Mouse (Mus musculus) mouse trophoblast stem cell (cell line): Measurements from ENCODE around the gene Ahcyl2.
"Not testable (repeated sequence)": the region's sequence is repeated elsewhere in the genome, so short reads cannot be mapped to it uniquely, and the experiment has no call there.

Experiments used
- in situ Hi-C, 2 experiments: fragments of 300-500 bp; cut with MseI, MboI; formaldehyde crosslinking; loops; 2 replicates in 1 of 2; 3 replicates in 1 of 2; pipeline ENCODE4 v1.15.1; 2025

Gene Ahcyl2

DNA sequence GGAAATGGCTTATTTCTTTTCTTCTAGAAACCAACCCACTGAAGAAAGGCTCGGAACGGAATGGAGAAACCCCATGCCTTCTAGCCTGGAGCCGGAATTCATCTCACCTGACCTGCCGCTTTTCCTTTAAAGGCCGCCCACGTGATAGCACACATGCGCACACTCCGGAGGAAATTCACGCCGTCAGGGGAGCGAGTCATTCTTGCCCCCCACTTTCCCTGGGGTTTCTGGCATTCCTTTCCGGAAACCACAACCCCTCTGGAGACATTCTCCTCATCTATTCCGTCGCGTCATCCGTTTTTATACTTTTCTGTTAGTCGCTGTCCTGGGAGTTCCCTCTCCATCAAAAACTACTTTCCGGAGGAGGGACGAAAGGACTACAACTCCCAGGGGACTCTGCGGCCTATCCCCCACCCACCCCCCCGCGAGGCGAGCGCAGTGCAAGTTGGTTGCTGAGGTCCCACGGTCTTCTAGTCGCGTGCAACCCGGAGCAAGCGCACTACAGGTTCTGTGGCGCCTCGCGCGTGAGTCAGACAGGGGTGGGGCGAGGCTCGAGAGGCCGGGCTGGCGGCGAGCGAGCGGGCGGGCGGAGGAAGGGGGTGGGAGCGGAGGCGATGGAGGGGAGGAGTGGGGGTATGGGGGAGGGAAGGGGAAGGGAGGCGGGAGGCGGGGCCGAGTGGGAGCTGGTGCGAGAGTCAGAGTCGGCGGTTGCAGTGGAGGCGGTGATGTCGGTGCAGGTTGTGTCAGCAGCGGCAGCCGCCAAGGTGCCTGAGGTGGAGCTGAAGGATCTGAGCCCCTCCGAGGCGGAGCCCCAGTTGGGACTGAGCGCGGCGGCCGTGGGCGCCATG lies at the start of gene Ahcyl2:
Gene Ahcyl2, plus strand, starts transcription at position 199 of the 848 bp plus-strand sequence.
- in situ Hi-C loops = no loop called here

DNA sequence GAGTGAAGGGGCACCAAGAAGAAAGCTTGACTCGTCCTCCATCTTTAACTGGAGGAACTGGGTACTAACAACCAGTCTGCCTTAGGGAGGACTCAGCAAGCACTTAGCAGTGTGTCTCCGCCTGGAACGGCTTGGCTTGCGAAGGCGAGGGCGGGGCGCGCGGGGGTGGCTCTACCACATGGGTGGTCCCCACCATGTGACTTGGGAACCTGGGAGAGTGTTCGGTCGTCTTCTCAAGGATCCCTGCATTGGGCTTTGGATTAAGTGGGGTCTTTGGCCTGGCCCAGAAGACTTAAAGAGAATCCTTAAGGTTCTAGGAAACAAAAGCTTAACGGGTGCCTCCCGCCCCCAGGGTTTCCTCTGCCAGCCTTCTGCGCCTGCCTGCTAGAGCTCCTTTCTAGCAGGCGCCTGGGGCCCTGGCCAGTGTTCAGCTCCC lies 48.9 kb upstream of the Ahcyl2 start:
- in situ Hi-C loops = no loop called here

DNA sequence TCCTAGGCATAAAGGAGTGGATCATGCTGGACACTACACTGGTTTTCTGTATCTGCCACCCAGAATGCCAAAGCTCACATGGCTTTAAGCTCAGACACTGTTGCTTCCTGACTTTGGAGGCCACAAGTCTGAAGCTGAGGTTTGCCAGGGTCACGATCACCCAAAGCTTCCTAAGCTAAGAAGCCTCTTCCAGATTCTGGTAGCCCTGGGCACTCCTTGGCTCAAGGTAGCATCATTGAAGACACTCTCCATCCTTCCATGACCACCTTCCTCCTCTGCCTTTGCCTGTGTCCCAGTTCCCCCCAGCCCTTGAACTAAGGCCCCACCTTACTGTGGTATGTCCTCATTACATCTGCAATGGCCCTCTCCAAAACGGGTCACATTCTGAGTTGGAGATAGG lies 45.9 kb upstream of the Ahcyl2 start:
- in situ Hi-C loops = no loop called here

DNA sequence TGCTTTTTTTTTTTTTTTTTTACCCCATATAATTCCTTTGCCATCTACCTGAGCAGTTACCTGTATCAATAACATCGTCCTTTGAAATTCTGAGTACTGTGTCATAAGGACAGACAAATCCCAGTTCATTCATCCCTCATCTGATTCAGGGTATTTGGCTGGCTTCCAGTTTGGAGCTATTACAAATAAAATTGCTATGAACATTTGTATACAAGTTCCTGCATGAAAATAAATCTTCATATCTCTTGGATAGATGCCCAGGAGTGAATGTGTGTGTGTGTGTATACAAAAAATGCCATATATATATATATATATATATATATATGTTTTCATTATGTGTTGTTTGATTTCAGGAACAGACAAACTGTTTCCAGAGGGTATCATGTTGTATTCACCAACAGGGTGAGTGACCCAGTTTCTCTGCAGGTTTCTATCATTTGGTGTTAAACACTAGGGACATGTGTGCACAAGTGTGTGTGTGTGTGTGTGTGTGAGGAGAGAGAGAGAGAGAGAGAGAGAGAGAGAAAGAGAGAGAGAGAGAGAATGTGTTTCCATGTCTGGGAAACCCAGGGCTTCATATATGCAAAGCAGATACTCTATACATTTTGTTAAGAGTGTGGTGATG lies 41.1 kb upstream of the Ahcyl2 start:
- in situ Hi-C loops = no loop called here

DNA sequence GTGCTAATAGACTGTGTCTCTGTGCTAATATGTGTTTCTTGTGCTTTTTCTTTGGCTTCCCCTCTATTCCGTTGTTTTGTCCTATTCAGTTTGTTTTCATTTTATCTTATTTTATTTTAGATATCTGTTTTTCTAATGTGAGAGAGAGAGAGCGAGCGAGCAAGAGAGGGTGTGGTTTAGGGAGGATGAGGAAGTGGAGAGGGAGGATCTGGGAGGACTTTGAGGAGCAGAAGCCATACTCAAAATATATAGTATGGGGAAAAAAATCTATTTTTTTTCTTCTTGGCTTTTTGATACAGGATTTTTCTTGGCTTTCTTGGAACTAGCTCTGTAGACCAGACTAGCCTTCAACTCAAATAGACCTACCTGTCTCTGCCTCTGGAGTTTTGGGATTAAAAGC lies 39.8 kb upstream of the Ahcyl2 start:
- in situ Hi-C loops = no loop called here

DNA sequence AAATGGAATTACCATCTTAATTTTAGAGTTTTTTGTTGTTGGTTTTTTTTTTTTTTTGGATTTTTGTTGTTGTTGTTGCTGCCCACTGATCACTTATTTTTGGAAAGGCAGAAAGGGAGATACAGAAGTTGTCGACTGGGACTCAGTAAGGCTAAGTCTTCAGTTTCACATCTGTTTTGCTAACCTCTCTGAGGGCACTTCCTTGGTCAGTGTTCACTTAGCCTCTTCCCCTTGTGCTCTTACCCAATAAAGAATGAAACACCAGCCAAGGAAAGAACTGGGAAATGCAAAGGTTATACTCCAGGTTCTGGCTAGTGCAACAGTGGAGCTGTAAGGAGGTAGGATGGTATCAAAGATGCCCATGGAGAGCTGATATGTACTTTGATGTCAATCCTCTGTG lies 38.3 kb upstream of the Ahcyl2 start:
- in situ Hi-C loops = no loop called here

DNA sequence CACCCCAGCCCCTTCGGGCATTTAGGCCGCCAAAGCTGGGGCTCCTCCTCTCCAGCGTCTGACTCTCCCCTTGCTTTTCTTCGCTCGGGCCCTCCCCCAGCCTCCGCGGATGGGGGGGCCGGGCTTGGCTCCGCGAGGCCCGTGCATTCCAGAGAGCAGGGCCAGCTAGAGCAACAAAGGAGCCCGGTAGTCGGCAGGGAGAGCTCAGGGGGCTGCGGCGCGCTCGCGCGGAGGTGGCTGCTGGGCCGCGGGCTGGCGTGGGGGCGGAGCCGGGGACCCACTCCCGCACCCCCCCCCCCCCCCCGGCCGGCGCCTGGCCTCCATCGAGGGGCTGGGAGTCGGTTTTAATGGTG lies 32.5 kb upstream of the Ahcyl2 start, which contains the start of gene Smo:
Gene Smo, plus strand, starts transcription at position 168 of the 353 bp plus-strand sequence.
- in situ Hi-C loops = no loop called here

DNA sequence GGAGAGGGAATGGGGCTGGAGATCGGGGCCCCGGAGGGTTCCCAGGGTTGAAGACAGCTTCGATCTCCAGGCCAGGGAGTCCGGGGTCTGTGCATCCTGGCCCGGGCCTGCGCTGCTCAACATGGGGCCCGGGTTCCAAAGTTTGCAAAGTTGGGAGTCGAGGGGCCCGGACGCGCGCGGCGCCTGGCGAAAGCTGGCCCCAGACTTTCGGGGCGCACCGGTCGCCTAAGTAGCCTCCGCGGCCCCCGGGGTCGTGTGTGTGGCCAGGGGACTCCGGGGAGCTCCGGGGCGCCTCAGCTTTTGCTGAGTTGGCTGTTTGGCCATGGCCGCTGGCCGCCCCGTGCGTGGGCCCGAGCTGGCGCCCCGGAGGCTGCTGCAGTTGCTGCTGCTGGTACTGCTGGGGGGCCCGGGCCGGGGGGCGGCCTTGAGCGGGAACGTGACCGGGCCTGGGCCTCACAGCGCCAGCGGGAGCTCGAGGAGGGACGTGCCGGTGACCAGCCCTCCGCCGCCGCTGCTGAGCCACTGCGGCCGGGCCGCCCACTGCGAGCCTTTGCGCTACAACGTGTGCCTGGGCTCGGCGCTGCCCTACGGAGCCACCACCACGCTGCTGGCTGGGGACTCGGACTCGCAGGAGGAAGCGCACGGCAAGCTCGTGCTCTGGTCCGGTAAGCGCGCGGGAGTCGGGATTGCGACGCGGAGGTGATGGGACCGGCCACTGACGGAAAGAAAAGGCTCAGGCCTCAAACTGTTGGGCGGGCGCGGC lies 31.9 kb upstream of the Ahcyl2 start:
- in situ Hi-C loops = no loop called here

DNA sequence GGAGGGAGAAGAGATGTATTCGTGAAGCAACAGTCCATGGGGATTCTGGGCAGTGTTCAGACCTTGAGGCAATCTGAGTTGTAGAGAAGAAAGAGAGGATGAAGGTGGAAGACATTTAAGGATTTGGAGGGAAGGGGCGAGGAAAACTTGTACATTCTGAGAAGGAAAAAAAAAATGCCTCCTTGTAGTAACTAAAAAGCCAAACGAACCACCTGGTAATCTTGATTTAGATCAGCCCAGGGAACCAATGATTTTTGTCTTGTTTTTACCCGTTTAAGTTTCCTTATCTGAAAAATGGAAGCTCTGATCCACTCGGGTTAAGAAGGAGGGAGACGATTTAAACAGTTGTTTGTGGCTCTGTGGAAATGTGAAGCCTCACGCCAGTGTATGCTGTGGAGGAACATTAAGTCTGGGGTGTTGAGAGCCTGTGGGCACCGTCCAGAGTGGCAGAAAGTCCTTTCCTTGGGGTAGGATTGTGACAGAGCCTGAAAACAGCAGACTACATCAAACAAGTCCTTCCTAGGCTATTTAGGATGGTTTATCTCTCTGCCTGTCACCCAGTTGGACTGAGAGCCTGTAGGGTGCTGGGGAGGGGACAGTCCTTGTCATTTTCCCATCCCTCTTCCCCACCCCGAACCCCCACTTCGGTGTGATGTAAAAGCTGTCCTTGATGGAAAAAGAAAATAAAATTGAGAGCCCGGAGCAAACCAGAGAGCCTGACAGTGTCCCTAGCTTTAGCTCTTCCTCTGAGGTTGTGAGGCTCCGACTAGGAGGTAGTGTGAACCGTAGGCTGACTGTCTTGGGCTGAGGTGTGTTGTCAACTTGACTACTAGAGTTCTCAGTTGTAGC lies 31.0 kb upstream of the Ahcyl2 start:
- in situ Hi-C loops = no loop called here

DNA sequence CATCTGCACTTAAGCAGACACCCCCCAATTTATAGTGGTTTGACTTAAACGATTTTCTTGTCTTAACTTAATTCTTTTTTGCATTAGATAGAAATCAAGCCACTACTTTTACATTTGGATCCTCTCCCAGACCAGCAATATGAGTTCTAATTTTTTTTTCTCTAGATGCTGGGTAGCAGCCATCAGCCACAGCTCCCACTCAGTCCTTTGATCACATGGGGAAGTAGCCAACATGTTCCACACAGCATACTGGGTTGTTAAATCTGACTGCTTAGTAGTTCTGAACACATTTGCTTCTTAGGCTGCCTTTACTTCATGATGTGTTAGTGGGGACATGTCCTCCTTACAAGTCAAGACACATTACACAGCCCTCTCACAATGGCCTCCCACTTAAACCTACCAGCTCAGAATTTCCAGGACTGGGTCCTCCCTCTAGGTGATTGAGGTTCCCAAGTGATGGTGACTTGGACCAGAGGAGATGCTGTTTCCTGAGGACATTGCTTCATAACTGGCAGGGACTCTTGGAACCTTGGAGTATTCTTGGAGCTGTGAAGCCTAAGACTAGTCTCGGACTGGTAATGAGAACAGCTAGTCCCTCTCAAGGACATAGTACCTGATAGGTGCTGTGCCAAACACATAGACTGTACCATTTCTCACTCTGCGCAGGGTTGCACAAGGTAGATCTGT lies 16.2 kb upstream of the Ahcyl2 start:
- in situ Hi-C loops = no loop called here

DNA sequence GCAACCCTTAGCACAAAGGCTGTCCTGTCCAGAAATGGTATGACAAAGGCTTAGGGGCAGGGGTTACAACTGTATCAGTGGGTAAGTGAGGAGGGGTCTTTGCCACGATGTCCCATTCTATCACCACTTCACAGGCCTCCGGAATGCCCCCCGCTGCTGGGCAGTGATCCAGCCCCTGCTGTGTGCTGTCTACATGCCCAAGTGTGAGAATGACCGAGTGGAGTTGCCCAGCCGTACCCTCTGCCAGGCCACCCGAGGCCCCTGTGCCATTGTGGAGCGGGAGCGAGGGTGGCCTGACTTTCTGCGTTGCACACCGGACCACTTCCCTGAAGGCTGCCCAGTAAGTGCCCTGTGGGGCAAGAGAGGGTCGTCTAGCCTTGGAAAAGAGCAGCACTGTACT lies 14.5 kb upstream of the Ahcyl2 start:
- in situ Hi-C loops = no loop called here

DNA sequence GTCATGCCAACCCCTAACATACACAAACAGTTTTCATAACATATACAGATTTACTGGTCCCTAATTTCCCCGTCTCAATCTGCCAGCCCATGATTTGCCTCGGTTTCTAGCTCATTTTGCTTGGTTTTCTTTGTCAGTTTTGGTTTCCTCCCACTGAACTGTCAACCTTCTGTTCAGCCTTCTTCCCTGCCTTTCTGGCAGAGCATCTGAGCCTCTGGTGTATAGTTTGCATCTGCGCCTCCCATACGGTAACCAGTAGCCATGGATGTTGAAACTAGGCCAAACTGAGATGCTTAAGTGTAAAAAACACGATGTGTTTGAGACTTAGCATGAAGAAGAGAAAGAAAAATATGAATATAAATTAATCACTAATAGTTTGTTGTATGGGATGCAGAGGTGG lies 11.8 kb upstream of the Ahcyl2 start:
- in situ Hi-C loops = no loop called here

DNA sequence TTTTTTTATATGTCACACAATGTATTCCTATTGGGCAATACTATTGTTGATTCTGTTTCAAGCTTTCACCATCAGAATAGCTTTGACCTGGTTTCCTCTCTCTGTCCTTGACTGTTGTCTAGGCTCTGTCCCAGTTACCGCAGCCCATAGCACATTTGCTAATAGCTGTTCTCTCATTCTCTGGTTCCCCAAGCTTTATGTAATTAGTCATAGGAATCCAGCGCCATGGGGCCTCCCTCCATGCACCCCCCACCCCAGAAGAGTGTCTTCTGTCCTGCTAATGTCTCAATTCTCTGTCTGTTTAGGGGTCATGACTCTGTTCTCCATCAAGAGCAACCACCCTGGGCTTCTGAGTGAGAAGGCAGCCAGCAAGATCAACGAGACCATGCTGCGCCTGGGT lies 11.3 kb upstream of the Ahcyl2 start:
- in situ Hi-C loops = no loop called here

DNA sequence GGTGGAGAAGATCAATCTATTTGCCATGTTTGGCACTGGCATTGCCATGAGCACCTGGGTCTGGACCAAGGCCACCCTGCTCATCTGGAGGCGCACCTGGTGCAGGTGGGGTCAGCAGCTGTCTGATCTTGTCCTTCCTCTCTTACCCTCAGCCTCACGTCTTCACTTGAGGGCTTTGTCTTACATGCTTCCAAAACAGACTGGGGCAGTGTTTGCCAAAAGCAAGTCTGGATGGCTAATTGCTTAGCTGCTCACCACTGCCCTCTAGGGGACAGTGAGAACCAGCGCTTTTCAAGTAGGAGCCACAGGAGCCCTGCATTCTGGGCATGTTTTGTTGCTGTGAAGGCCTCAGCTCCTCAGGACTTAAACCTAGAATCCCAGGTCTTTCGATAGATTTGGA lies 9.4 kb upstream of the Ahcyl2 start:
- in situ Hi-C loops = no loop called here

DNA sequence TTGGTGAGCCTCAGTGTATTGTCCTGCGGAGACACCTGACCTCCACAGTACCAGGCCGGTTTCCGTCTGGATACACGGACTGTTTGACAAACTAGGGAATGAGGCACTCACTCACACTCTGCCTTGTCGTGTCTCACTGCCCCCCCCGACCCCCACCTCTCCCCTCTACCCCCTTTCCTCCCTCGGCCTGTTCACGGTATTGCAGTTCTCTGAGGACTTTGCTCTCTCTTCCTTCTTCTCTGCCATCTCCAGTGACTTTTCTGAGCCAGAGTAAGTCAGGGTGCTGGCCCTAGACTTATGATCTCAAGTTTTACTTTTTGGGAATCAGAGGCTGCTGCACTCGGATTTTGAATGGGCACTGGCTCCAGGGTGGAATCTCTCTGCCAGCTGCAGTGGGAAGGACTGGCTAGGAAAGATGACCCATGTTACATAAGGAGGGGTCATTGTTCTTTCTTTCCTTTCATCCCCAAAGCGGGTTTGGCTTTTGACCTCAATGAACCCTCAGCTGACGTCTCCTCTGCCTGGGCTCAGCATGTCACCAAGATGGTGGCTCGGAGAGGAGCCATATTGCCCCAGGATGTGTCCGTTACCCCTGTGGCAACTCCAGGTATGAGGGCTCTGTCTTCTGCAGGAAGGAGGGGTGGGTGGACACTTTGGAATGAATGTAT lies 8.7 kb upstream of the Ahcyl2 start:
- in situ Hi-C loops = no loop called here

DNA sequence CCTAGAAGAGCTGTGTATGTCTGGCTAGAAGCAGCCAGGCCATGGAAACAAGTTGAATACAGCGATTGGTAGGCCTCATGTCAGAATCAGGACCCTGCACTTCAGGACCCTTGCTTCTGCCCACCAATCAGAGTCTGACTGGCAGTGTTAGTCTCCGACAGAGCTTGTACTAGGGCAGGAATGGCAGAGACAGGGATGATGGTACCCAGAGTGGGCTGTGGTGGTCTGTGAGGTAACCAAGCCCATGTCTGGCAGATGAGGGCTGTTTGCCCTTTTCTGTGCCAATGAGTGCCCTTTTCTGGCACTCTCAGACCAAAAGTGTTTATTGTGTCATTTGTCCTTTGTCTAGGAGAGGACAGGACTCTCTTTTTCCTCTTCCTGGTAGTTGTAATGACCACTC lies 7.4 kb upstream of the Ahcyl2 start:
- in situ Hi-C loops = not testable (repeated sequence)

DNA sequence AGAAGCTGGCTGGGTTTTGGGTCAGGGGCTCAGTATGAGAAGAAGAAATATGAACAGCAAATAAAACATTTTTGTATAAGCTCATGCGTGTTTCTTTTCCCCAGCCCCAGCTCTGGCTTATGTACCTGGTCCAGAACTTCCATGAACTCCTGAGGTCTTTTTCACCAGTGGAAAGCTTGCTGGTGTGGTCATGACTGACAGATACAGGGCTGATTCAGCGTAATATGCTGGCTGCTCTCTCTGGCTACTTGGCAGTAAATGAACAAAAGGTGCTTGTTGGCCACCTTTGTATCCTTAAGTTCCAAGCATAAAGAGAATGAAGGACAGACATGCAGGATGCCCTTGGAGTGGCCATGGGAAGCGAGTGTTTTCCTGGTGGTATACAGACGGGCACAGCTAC lies 6.5 kb upstream of the Ahcyl2 start:
- in situ Hi-C loops = no loop called here

DNA sequence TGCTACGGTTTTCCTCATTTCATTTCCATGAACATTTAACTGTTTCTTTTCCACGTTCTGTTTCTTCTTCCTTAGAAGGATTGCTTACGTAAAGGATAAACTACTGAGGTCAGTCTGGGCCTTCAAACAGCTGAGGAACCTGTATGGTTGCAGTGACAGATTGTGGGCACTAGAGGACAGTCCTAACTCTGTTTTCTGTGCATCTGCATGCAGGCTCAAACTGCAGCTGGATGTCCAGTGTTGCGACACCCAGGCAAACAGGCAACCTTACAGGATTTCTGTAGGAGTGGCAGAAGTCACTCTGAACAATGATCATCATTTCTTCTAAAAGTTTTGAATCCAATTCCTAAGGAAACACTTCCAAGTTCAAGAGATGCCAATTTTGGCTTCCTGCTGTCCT lies 5.3 kb upstream of the Ahcyl2 start:
- in situ Hi-C loops = no loop called here

DNA sequence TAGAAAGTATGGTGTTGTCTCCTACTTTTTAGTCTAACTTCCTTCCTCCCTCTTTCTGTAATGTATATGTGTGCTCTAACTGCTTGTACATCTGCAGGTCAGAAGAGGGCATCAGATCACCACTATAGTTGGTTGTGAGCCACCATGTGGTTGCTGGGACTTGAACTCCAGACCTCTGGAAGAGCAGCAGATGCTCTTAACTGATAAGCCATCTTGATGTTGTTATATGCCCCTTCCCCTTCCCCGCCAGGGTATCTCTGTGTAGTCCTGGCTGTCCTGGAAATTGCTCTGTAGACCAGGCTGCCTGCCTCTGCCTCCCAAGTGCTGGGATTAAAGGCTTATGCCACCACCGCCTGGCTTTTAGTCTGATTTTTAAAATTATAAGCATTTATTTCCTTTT lies 937 bp upstream of the Ahcyl2 start:
- in situ Hi-C loops = no loop called here

DNA sequence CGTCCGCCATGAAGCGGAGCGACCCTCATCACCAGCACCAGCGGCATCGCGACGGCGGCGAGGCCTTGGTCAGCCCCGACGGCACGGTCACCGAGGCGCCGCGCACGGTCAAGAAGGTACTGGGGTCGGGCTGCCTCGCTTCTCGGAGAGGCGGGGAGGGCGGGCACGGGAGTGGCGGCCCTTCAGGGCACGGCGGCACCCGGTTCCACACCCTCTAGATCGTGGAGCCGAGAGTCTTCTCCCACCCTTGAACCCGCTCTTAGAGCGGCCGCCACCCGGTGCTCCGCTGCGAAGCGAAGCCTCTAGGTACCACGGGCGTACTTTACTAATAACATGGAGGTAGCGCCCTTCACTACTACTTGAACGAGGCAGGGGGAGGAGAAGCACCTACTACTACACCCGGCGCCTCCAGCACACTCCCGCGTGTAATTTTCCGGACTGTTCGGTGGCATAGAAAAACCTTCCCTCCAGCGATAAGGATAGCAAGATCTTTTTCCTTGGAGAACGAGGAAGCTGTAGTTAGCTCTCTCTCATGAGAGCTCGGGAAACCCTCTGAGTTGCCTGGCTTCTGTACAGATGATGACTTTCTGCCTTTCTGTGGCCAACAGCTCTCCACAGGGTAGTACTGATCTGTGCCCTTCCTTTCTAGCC lies 1.1 kb downstream of the Ahcyl2 start:
- in situ Hi-C loops = no loop called here
